Mouse (Mus musculus) frontal cortex, adult (tissue): ENCODE data around the gene Dlg4.

Source experiments
- ATAC-seq: cut with Nextera tagmentation; 2 replicates; pipeline ENCODE4 v1.9.2; 2017; ENCODE audit warnings: mild to moderate bottlenecking, moderate library complexity, mixed read lengths; ENCODE audit not compliant: low TSS enrichment

Dlg4 gene

DNA sequence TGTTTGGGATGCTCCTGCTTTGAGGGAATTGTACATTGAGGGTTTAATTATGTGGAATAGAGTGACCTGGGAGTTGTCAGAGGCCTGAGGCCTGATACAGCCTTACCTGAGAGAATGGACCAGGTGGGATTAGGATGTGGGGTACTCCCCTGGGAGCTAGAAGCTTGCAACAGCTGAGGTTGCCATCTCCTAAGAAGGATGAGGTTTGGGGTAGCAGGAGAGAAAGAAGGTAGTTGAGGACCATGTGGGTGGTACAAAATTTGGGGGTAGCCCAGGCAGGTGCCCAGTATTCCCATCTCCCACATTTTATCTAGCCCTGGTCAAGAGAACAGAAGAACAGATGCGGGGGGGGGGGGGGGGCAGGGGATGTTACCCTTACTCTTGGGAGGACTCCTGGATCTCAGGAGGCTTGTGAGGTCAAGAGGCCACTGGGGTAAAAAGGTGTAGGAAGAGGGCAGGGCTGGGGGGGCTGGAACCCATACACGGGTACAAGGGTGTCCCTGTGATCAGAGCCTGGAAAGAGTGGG is 2.8 kb downstream of the Dlg4 start:
- ATAC-seq = no peak

DNA sequence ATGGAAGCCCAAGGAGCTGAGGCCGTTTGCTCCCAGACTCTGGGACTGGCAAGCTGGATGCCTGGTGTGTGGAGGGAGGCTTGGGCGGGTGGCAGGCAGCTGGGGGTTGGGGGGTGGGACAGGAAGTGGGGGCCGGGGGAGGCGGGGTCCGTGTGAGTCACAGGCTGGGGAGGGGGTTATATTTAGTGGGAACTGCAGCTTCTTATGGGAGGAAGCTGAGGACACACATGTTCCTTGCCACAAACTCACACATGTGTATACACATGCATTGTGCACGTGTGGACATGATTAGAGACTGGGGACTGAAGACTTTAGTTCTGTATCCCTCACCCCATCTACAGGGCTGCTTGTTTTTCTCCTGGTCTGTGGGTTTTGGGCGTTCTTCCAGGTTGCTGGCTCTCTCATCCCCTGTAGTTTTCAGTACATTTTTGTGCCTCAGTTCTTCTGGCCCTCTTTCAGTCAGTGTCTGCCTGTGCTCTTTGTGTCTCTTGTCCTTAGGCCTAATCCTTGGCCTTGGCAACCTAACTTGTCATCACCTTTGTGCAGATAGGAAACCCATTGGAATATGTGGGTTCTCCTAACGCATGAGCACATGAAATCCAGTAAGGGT is 3.4 kb downstream of the Dlg4 start:
- ATAC-seq = no peak

- ATAC-seq = peak; percentile 59
Measured at GRCm38 (mm10) chr11:70020731-70021263, 4.1 kb downstream of the Dlg4 start.

DNA sequence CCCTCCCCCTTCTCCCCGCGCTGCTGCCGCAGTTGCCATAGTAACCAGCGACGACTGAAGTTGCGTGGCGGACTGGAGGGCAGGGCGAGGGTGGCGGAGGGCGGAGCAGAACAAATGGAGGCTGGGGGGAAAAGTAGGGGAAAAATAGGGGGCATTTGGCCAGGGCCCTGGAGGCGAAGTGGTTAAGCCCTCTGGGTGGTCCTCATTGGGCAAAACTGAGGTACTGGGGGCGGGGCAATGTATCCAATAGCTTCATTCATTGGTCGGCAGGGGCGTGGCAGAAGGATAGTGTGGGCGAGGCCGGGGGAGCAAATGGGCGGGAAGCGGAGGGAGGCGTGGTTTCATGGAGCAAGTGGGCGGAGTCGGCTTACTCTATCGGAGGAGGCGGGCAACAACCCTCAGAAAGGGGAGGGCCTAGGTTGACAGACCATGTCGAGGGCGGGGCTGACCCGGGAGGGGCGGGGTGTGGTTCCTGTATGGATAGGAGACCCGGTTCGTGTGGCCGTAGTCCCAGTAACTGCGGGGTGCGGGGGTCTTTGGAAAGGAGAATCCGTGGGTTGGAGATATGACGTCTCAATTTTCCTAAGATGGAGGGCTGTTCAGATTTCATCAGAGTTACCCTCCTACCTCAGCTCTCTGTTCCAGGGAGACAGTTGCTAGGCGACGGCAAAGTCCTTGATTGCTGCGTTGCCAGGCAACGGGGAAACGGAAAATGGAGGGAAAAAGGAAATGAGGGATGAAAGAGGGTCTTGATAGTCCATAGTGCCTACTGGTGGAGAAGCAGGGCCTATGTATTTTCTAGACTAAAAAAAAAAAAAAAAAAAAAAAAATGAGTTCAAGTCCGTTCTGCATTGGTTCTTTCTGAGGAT is 4.8 kb downstream of the Dlg4 start:
- ATAC-seq = peak; percentile 32

DNA sequence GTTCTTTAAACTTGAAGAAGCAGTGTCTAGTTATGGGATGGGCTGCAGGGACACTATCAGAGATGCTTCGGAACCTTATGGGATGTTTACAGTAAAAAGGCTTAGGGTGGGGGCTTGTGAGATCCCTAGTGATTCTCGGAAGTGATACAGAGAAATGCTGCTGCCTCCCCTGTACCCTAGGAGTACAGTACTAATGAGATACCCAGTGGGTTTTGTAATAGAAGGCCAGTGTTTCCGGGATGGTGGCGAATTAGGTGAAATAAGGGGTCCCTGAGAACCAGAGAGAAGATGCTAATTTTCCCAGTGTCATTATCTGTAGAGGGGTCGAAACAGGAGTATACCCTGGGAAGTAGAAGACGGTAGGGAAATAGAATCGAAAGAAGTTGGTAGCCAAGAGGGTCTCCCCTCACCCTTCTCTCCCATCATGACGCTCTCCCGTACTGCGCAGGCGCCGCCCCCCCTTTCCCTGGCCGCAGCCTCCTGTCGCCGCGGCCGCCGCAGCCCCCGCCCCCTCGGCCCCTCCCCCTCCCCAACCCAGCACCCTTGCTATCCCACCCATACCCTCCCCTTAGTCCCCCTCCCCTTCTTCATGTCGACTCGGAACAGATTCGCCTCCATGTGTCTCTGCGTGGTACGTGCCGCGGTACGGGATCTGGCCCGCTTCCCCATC is 6.9 kb downstream of the Dlg4 start:
- ATAC-seq = no peak

DNA sequence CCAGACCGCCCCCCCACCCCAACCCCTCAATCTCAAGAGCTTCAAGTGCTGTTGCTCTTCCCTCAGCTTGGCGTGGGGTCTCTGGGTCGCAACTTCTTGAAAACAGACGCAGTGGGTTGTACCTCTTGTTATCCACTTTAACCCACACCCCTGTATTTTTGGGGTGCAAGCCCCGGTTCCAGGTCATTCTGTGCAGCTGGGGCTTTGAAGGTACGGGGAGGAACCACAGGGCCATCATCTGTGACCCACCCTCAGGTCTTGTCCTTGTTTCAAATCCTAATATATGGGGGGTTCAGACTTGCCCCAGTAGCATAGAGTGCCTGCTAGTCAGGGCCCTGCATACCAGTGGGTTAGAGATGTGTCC is 7.4 kb downstream of the Dlg4 start:
- ATAC-seq = no peak

DNA sequence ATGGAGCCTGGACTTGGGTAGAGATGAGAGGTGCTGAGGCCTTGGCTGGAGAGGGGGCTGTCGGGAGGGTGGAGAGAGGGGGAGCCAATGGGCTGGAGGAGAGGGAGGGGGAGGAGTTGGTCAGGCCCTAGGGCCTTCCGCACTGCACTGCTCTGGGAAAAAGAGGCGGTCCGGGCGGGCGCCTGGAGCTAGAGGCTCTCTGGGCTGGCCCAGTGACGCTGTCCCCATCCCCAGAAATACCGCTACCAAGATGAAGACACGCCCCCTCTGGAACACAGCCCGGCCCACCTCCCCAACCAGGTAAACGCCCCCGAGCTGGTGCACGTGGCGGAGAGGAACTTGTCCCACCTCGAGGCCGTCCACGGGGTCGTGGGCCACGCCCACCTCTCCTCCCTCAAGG is 9.9 kb downstream of the Dlg4 start:
- no peak for ATAC-seq

- 0 out of 2 replicates have a peak, but pooled peaks have one; percentile 5 for ATAC-seq
Measured at GRCm38 (mm10) chr11:70027397-70027796, 10.7 kb downstream of the Dlg4 start.

- ATAC-seq = no peak
Measured at GRCm38 (mm10) chr11:70028401-70029129, 11.8 kb downstream of the Dlg4 start.

- peak; percentile 56 for ATAC-seq
Measured at GRCm38 (mm10) chr11:70029130-70029801, 12.5 kb downstream of the Dlg4 start.

GRCm38 (mm10) chr11:70029829-70030550 is 13.2 kb downstream of the Dlg4 start:
- ATAC-seq = no peak

- no peak for ATAC-seq
Measured at GRCm38 (mm10) chr11:70030651-70031320, 14.0 kb downstream of the Dlg4 start.

- ATAC-seq = no peak
Measured at GRCm38 (mm10) chr11:70031321-70031670, 14.6 kb downstream of the Dlg4 start.

- no peak for ATAC-seq
Measured at GRCm38 (mm10) chr11:70038174-70038573, 21.4 kb downstream of the Dlg4 start.

DNA sequence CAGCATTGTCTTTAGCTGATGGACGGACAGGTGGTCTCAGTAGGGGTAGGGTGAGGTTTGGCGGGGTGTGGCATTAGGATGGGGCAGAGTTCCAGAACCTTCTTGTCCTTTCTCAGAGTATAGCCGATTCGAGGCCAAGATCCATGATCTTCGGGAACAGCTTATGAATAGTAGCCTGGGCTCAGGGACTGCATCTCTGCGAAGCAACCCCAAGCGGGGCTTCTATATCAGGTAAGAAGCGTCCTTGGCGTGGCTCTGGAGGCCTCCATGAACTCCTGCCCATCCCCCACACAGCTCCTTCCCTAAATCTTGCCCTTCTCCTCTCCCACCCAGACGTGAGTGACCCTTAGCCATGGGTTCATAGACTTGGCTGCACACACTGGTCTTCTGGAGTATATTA is 22.9 kb downstream of the Dlg4 start:
- no peak for ATAC-seq

DNA sequence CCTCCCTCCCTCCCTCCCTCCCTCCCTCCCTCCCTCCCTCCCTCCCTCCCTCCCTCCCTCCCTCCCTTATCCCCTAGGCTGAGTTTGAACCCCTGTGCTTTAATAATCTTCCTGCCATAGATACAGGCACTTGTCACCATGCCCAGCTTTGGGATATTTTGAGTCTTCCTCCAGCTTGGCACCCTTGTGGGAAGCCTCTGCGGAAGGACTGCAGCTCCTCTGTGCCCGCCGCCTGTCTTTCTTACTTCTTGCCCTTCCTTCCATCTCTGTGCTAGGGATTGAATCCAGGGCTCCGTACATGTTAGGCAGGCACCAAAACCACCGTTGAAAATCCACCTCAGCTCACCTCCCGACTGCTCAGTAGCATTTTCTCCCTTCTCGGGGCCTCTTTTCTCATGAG is 23.4 kb downstream of the Dlg4 start:
- peak; percentile 71; the same call in 1 of the 2 replicates for ATAC-seq

GRCm38 (mm10) chr11:70042309-70043085 is 25.8 kb downstream of the Dlg4 start:
- ATAC-seq = no peak

GRCm38 (mm10) chr11:70043665-70044064 is 26.9 kb downstream of the Dlg4 start:
- no peak for ATAC-seq

GRCm38 (mm10) chr11:70045435-70045834 is 28.7 kb downstream of the Dlg4 start:
- no peak for ATAC-seq
